Mouse (Mus musculus) ES-E14 (cell line): ENCODE data around the gene Dpm2.

ENCODE experiments used
- CHD2 ChIP-seq: IDR thresholded peaks from 2 replicates; pipeline ENCODE4 v1.6.1; 2014; ENCODE audit warnings: mild to moderate bottlenecking, low read depth, low read length, inconsistent platforms
- HCFC1 ChIP-seq: IDR thresholded peaks from 2 replicates; pipeline ENCODE4 v1.6.1; 2012; ENCODE audit warnings: low read length, inconsistent platforms, borderline replicate concordance; ENCODE audit not compliant: insufficient read depth
- MAFK ChIP-seq: IDR thresholded peaks from 2 replicates; pipeline ENCODE4 v1.6.1; 2014; ENCODE audit warnings: mild to moderate bottlenecking, low read depth, low read length, inconsistent platforms; ENCODE audit not compliant: insufficient read depth
- ZC3H11A ChIP-seq: IDR thresholded peaks from 2 replicates; pipeline ENCODE4 v1.6.1; 2012; ENCODE audit warnings: low read depth, mild to moderate bottlenecking, inconsistent platforms, low read length, borderline replicate concordance
- ZNF384 ChIP-seq: IDR thresholded peaks from 2 replicates; pipeline ENCODE4 v1.6.1; 2012; ENCODE audit warnings: low read depth, low read length, inconsistent platforms

DNA sequence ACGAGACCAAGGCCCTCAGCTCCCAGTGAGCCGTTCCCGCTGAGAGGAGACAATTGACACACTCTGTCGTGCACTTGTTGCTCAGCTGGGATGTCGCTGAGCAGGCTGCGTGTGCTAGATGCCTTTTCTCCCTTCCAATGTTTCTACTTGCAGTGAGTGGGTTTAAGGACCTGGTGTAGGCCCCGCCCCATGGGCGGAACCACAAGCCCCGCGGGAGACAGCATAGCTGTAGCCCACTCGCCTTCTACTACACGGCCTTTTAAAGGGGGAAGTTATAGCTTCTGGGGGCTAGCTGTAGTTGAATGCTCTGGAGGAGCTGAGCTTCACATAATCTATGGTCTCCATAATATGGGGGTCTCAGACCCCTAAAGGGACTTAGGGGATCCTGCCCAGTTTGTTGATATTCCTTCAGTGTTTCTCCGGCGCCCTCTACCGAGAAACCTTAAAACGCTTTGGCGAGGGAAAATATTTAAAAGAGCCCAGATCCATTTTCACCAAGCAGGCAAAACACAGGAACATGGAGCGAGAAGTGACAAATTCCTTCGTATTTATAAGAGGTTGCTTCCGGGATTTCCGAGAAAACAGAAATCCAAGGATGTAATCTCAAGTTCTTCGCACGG lies 40.1 kb downstream of the Dpm2 start:
- TF ChIP-seq CHD2 (no peak), HCFC1 (no peak), ZNF384 (no peak), MAFK (no peak), ZC3H11A (no peak)
